Mouse (Mus musculus): ENCODE measurements at regions not wholly inside any gene's neighbourhood (a gene's known extent, or its start where the extent isn't known, plus 50 kb on each side); places are given as distances from the start of the nearest gene placed in this dataset.

- no peak for ATAC-seq (ENCODE audit: low FRiP score)
Measured at GRCm38 (mm10) chr12:97927036-97927435, 332.2 kb downstream of the Galc start.

GRCm38 (mm10) chr12:97921349-97922264 is 337.7 kb downstream of the Galc start:
- ATAC-seq (ENCODE audit: low FRiP score) (no peak), DNase-seq (ENCODE audit: low spot score) (peak; percentile 24)
- 28% methylated on average over 21 of the region's 21 CpGs for WGBS
- TF ChIP-seq CTCF (IDR thresholded peaks at IDR 0.05), result no peak
- Histone ChIP-seq H3K4me1 (ENCODE audit: insufficient read depth, low read length) (no peaks in the 10 kb centered on the region), H3K36me3 (ENCODE audit: insufficient read depth, low read length) (no peaks in the 10 kb centered on the region), H3K4me2 (ENCODE audit: low read depth, low read length, poor library complexity, severe bottlenecking) (peak overlapping the region; percentile 12; the same call in 1 of the 2 replicates), H3K9ac (replicated peaks; ENCODE audit: low read length, poor library complexity, severe bottlenecking) (0 out of 2 replicates have a peak overlapping the region, but pooled peaks have one; percentile 4), H3K9me3 (ENCODE audit: low read length) (no peaks in the 10 kb centered on the region), H3K27ac (ENCODE audit: low read depth, low read length) (no peak overlapping the region), H3K4me3 (ENCODE audit: low read depth, low read length) (no peak overlapping the region), H3K27me3 (ENCODE audit: insufficient read depth, low read length) (no peaks in the 10 kb centered on the region)

More at GRCm38 (mm10) chr12:97927036-97927435, 332.2 kb downstream of the Galc start:
- Histone ChIP-seq H3K27me3 (ENCODE audit: insufficient read depth, low read length) (no peaks in the 10 kb centered on the region), H3K4me3 (ENCODE audit: low read depth, low read length) (no peak overlapping the region), H3K4me1 (ENCODE audit: insufficient read depth, low read length) (no peaks in the 10 kb centered on the region), H3K4me2 (ENCODE audit: low read depth, low read length, poor library complexity, severe bottlenecking) (no peak overlapping the region), H3K9me3 (ENCODE audit: low read length) (no peaks in the 10 kb centered on the region), H3K27ac (ENCODE audit: low read depth, low read length) (no peak overlapping the region), H3K9ac (replicated peaks; ENCODE audit: low read length, poor library complexity, severe bottlenecking) (no peak overlapping the region), H3K36me3 (ENCODE audit: insufficient read depth, low read length) (no peaks in the 10 kb centered on the region)
- WGBS, result 74% methylated on average over 1 of the region's 1 CpGs
- TF ChIP-seq CTCF (IDR thresholded peaks at IDR 0.05), result no peak
- no peak for DNase-seq (ENCODE audit: low spot score)

GRCm38 (mm10) chr12:97918416-97918815 is 340.8 kb downstream of the Galc start:
- ATAC-seq (ENCODE audit: low FRiP score) (no peak), DNase-seq (ENCODE audit: low spot score) (no peak)
- H3K4me3 ChIP-seq (ENCODE audit: low read depth, low read length), result no peak overlapping the region
- H3K27me3 ChIP-seq (ENCODE audit: insufficient read depth, low read length), result no peaks in the 10 kb centered on the region
- no peak for TF ChIP-seq CTCF (IDR thresholded peaks at IDR 0.05)
- H3K9ac ChIP-seq (replicated peaks; ENCODE audit: low read length, poor library complexity, severe bottlenecking), result no peak overlapping the region
- H3K9me3 ChIP-seq (ENCODE audit: low read length), result no peaks in the 10 kb centered on the region
- no peaks in the 10 kb centered on the region for H3K36me3 ChIP-seq (ENCODE audit: insufficient read depth, low read length)
- no peak overlapping the region for H3K4me2 ChIP-seq (ENCODE audit: low read depth, low read length, poor library complexity, severe bottlenecking)
- no peak overlapping the region for H3K27ac ChIP-seq (ENCODE audit: low read depth, low read length)
- WGBS, result 96% methylated on average over 3 of the region's 3 CpGs
- no peaks in the 10 kb centered on the region for H3K4me1 ChIP-seq (ENCODE audit: insufficient read depth, low read length)

- H3K4me1 ChIP-seq (ENCODE audit: insufficient read depth, low read length), result no peaks in the 10 kb centered on the region
- no peak for ATAC-seq (ENCODE audit: low FRiP score)
Measured at GRCm38 (mm10) chr12:97915026-97915425, 344.2 kb downstream of the Galc start.

GRCm38 (mm10) chr12:97912730-97913129 is 346.5 kb downstream of the Galc start:
- H3K4me1 ChIP-seq (ENCODE audit: insufficient read depth, low read length), result no peaks in the 10 kb centered on the region
- H3K4me2 ChIP-seq (ENCODE audit: low read depth, low read length, poor library complexity, severe bottlenecking), result no peak overlapping the region
- no peak for DNase-seq (ENCODE audit: low spot score)
- no peak for ATAC-seq (ENCODE audit: low FRiP score)
- H3K27me3 ChIP-seq (ENCODE audit: insufficient read depth, low read length), result no peaks in the 10 kb centered on the region
- 89% methylated on average over 1 of the region's 1 CpGs for whole genome bisulfite sequencing
- H3K9ac ChIP-seq (replicated peaks; ENCODE audit: low read length, poor library complexity, severe bottlenecking), result no peak overlapping the region
- H3K36me3 ChIP-seq (ENCODE audit: insufficient read depth, low read length), result no peaks in the 10 kb centered on the region
- TF ChIP-seq CTCF (IDR thresholded peaks at IDR 0.05), result no peak
- H3K9me3 ChIP-seq (ENCODE audit: low read length), result no peaks in the 10 kb centered on the region
- no peak overlapping the region for H3K4me3 ChIP-seq (ENCODE audit: low read depth, low read length)
- H3K27ac ChIP-seq (ENCODE audit: low read depth, low read length), result no peak overlapping the region

More at GRCm38 (mm10) chr12:97915026-97915425, 344.2 kb downstream of the Galc start:
- Histone ChIP-seq H3K9me3 (ENCODE audit: low read length) (no peaks in the 10 kb centered on the region), H3K36me3 (ENCODE audit: insufficient read depth, low read length) (no peaks in the 10 kb centered on the region), H3K27ac (ENCODE audit: low read depth, low read length) (no peak overlapping the region), H3K9ac (replicated peaks; ENCODE audit: low read length, poor library complexity, severe bottlenecking) (no peak overlapping the region), H3K27me3 (ENCODE audit: insufficient read depth, low read length) (no peaks in the 10 kb centered on the region), H3K4me2 (ENCODE audit: low read depth, low read length, poor library complexity, severe bottlenecking) (no peak overlapping the region), H3K4me3 (ENCODE audit: low read depth, low read length) (no peak overlapping the region)
- no peak for TF ChIP-seq CTCF (IDR thresholded peaks at IDR 0.05)
- 80% methylated on average over 4 of the region's 4 CpGs for WGBS
- no peak for DNase-seq (ENCODE audit: low spot score)

- 49% methylated on average over 5 of the region's 5 CpGs for WGBS
- Histone ChIP-seq H3K9ac (replicated peaks; ENCODE audit: low read length, poor library complexity, severe bottlenecking) (no peak overlapping the region), H3K4me3 (ENCODE audit: low read depth, low read length) (no peak overlapping the region), H3K4me1 (ENCODE audit: insufficient read depth, low read length) (no peaks in the 10 kb centered on the region), H3K36me3 (ENCODE audit: insufficient read depth, low read length) (no peaks in the 10 kb centered on the region), H3K9me3 (ENCODE audit: low read length) (no peaks in the 10 kb centered on the region), H3K4me2 (ENCODE audit: low read depth, low read length, poor library complexity, severe bottlenecking) (no peak overlapping the region), H3K27me3 (ENCODE audit: insufficient read depth, low read length) (no peaks in the 10 kb centered on the region), H3K27ac (ENCODE audit: low read depth, low read length) (no peak overlapping the region)
- no peak for TF ChIP-seq CTCF (IDR thresholded peaks at IDR 0.05)
- ATAC-seq (ENCODE audit: low FRiP score), result no peak
- no peak for DNase-seq (ENCODE audit: low spot score)
Measured at GRCm38 (mm10) chr12:97899266-97899665, 360.0 kb downstream of the Galc start.
